Mouse (Mus musculus) liver, embryonic 13.5 days (tissue): ENCODE results near the gene Unc5cl. TPM values are rescaled to one million over a fixed set of nuclear protein-coding genes. Genes with fewer than 3 reads are reported as not detected.
A peak's percentile ranks its signal among the peaks of the same experiment; 100 is the strongest.

Source experiments
- ATAC-seq: fragments of 200-750 bp; cut with Nextera tagmentation; 2 replicates; pipeline ENCODE4 v1.8.0; 2017; ENCODE audit warnings: low read depth, mild to moderate bottlenecking, moderate number of reproducible peaks, moderate library complexity
- DNase-seq: peaks from one replicate; pipeline ENCODE4 v3.0.0; 2022
- H3K27ac ChIP-seq: fragments of 300-500 bp; sonication (generic); 2 replicates; pipeline ENCODE4 v1.5.1; 2015; ENCODE audit warnings: moderate library complexity, mild to moderate bottlenecking, inconsistent platforms
- H3K27me3 ChIP-seq: fragments of 300-500 bp; sonication (generic); 2 replicates; pipeline ENCODE4 v1.6.1; 2015; ENCODE audit warnings: mild to moderate bottlenecking, inconsistent platforms
- H3K36me3 ChIP-seq: fragments of 300-500 bp; sonication (generic); 2 replicates; pipeline ENCODE4 v1.6.1; 2015; ENCODE audit warnings: mild to moderate bottlenecking, inconsistent platforms
- H3K4me1 ChIP-seq: fragments of 300-500 bp; sonication (generic); replicated peaks from 2 replicates; pipeline ENCODE4 v1.6.1; 2015; ENCODE audit warnings: inconsistent platforms
- H3K4me2 ChIP-seq: fragments of 300-500 bp; sonication (generic); 2 replicates; pipeline ENCODE4 v1.6.1; 2015; ENCODE audit warnings: inconsistent platforms, mild to moderate bottlenecking, moderate library complexity
- H3K4me3 ChIP-seq: fragments of 300-500 bp; sonication (generic); replicated peaks from 2 replicates; pipeline ENCODE4 v1.5.1; 2015; ENCODE audit warnings: mild to moderate bottlenecking, inconsistent platforms
- H3K9ac ChIP-seq: fragments of 300-500 bp; sonication (generic); 2 replicates; pipeline ENCODE4 v1.6.1; 2015; ENCODE audit warnings: mild to moderate bottlenecking, inconsistent platforms
- H3K9me3 ChIP-seq: fragments of 300-500 bp; sonication (generic); replicated peaks from 2 replicates; pipeline ENCODE4 v1.6.1; 2016; ENCODE audit warnings: inconsistent platforms
- WGBS: fragments of 180-500 bp; shearing (Covaris S2); methylation state at CpG from one replicate; pipeline ENCODE4 v1.1.7; 2015; ENCODE audit not compliant: insufficient replicate concordance; 5-methylcytosine and 5-hydroxymethylcytosine counted together
- polyA plus RNA-seq: library from polyadenylated mRNA; unstranded; fragments of >200 nt; fragmentation: Nextera tagmentation; extraction: Ambion mirVana; gene quantifications from 2 replicates; pipeline ENCODE4 v1.2.1, GENCODE M21; 2015

Gene Unc5cl
- polyA plus RNA-seq, 1 experiment from 2014 or later = 3.5 TPM

DNA sequence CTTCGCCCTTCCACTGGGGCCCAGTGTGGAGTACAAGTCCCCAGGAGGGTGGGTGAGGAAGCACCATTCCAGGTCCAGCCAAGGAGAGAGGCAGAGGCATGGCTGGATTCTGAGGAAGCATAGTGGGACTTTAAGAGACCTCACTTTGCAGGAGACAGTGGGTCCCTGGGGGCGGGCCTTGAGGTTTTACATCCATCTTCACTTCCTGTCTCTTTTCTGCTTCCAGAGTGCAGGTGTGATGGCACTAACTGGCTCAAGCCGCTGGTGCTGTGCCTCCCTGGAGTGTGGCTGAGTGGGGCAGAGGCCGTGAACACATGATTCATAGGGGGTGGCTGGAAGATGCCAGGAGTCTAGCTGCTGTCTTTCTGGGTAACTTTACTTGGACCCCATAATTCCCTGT, 54.9 kb downstream of the Unc5cl start:
- H3K4me3 ChIP-seq = no peak overlapping the region
- no peaks in the 10 kb centered on the region for H3K27me3 ChIP-seq
- no peak overlapping the region for H3K4me2 ChIP-seq
- H3K27ac ChIP-seq = no peak overlapping the region
- WGBS = 57% methylated on average over 4 of the region's 4 CpGs
- no peaks in the 10 kb centered on the region for H3K36me3 ChIP-seq
- no peaks in the 10 kb centered on the region for H3K4me1 ChIP-seq
- H3K9me3 ChIP-seq = no peaks in the 10 kb centered on the region
- no peak overlapping the region for H3K9ac ChIP-seq
- ATAC-seq (no peak), DNase-seq (no peak)

GRCm38 (mm10) chr17:48512614-48513281, 58.0 kb downstream of the Unc5cl start:
- DNase-seq = no peak
- no peaks in the 10 kb centered on the region for H3K27me3 ChIP-seq
- ATAC-seq = no peak
- no peaks in the 10 kb centered on the region for H3K9me3 ChIP-seq
- no peak overlapping the region for H3K4me2 ChIP-seq
- WGBS = 46% methylated on average over 18 of the region's 18 CpGs
- H3K9ac ChIP-seq = no peak overlapping the region
- no peaks in the 10 kb centered on the region for H3K4me1 ChIP-seq
- H3K27ac ChIP-seq = no peak overlapping the region
- H3K4me3 ChIP-seq = no peak overlapping the region
- H3K36me3 ChIP-seq = no peaks in the 10 kb centered on the region

DNA sequence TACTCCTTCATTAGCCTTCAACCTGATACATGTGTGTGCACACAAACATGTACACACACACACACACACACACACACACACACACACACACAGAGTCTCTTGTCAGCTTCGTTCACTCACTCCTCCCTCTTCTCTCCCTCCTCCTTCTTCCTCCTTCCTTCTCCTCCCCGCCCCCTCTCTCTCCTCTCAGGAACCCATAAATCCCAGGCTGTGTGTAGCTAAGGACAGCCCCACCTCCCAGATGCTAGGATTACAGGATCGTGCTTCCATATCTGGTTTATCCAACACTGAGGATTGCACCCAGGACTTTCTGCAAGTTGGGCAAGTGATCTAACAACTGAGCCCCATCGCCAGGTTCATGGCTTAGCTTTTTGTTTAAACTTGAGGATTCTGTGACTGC, 59.9 kb downstream of the Unc5cl start:
- no peaks in the 10 kb centered on the region for H3K36me3 ChIP-seq
- no peak overlapping the region for H3K4me3 ChIP-seq
- WGBS = 41% methylated on average over 4 of the region's 4 CpGs
- H3K27ac ChIP-seq = no peak overlapping the region
- no peaks in the 10 kb centered on the region for H3K9me3 ChIP-seq
- no peaks in the 10 kb centered on the region for H3K4me1 ChIP-seq
- no peak for DNase-seq
- ATAC-seq = no peak
- no peak overlapping the region for H3K4me2 ChIP-seq
- H3K9ac ChIP-seq = no peak overlapping the region
- H3K27me3 ChIP-seq = no peaks in the 10 kb centered on the region

DNA sequence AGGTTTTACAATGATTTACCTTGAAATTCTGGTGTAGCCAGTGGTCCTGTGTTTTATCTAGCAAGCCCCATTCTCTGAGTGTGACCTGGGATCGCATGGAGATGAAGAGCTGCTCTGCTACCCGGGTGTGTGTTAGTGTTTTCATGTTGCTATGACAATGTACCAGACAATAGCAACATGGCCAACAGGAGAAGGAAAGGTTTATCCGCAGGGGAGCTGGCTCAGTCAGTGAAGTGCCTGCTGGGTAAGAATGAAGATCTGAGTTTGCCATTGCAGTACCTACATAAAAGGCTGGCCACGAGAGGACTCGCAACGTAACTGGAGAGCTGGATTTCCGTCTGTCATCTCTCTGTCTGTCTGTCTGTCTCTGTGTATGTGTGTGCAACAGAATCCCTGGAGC, 64.3 kb downstream of the Unc5cl start:
- DNase-seq = no peak
- H3K9me3 ChIP-seq = no peaks in the 10 kb centered on the region
- 70% methylated on average over 7 of the region's 7 CpGs for WGBS
- no peaks in the 10 kb centered on the region for H3K27me3 ChIP-seq
- no peak overlapping the region for H3K4me2 ChIP-seq
- no peak overlapping the region for H3K4me3 ChIP-seq
- no peaks in the 10 kb centered on the region for H3K36me3 ChIP-seq
- no peak overlapping the region for H3K27ac ChIP-seq
- no peak overlapping the region for H3K9ac ChIP-seq
- no peak for ATAC-seq
- H3K4me1 ChIP-seq = no peaks in the 10 kb centered on the region

DNA sequence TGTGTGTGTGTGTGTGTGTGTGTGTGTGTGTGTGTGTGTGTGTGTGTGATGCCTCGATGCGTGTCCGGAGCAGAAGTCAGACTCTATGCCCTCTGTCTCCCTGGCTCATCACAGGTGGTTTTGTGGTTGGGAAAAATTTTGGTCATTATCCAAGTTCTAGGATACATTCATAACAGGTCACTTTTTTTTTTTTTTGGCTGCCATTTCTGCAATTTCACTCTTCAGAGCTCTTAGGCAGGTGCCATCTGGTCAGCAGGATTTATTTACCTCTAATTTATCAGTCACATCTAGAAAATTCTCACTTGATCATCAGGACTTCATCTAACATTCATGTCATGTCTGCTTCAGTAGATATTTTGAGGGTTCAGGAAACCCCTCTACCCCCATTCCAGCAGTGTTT, 65.7 kb downstream of the Unc5cl start:
- H3K9me3 ChIP-seq = no peaks in the 10 kb centered on the region
- no peak overlapping the region for H3K4me3 ChIP-seq
- H3K27ac ChIP-seq = no peak overlapping the region
- H3K9ac ChIP-seq = no peak overlapping the region
- WGBS = 86% methylated on average over 3 of the region's 3 CpGs
- no peaks in the 10 kb centered on the region for H3K27me3 ChIP-seq
- ATAC-seq (no peak), DNase-seq (no peak)
- no peaks in the 10 kb centered on the region for H3K36me3 ChIP-seq
- no peaks in the 10 kb centered on the region for H3K4me1 ChIP-seq
- no peak overlapping the region for H3K4me2 ChIP-seq

DNA sequence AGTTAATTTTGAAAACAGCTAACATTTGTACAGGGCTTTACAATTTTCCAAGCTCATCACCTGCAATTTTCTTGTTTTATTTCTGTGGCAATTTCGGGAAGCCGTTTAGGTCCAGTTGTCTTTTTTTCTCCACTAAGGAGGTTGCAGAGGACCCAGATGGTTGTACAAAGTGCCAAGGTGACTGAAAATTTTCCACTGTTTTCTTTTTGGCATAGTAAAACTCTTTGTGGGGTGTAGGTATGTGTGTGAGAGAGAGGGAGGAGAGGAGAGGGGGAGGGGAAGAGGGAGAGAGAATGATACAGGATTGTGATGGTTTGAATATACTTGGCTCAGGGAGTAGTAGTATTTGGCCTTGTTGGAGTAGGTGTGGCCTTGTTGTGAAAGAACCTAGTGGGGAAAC, 68.4 kb downstream of the Unc5cl start:
- H3K4me3 ChIP-seq = no peak overlapping the region

DNA sequence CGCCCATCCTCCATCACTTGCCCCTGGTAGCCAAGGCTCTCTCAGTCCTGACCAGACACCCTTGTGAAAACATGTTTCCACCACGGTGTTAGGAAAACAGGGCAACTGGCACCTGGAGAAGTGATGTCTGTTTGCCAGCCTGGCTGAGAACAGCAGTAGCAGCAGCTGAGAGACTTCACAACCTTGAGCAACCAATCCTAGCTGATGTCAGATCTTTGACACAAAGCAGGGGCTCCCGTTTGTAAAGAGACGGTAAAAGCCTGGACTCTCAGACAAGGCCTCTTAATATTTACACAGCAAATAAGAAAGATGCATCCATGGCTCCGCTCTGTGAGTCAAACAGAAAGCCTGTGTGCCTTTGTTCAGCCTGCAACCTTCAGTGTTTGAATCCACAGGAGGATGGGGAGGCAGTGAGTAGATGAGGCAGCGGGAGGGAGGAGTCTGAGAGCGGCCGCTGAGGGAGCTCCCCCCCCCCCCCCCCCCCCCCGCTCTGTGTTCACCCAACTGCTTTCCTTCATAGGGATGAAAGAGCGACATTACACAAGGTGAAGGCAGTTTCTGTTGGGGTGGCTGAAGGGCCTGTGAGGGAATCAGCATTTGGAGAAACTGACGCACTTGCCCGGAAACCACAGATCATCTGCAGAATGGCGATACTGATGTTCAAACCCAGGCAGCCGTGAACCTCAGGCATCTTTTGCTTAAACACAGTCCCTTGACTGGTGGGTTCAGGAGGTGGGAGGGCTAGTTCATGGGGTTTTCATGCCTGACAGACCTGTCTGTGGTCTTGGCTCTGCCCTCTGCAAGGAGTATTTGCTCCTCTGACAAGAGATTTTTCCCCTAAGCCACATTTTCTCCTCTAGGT, 79.4 kb downstream of the Unc5cl start:
- H3K36me3 ChIP-seq = no peaks in the 10 kb centered on the region
- ATAC-seq (no peak), DNase-seq (no peak)
- no peaks in the 10 kb centered on the region for H3K9me3 ChIP-seq
- H3K9ac ChIP-seq = no peak overlapping the region
- H3K27me3 ChIP-seq = no peaks in the 10 kb centered on the region; the same call in 1 of the 2 replicates
- no peak overlapping the region for H3K4me2 ChIP-seq
- no peak overlapping the region for H3K4me3 ChIP-seq
- H3K4me1 ChIP-seq = peaks cover 8% of the 10 kb centered on the region; the same call in 1 of the 2 replicates
- no peak overlapping the region for H3K27ac ChIP-seq
- 26% methylated on average over 14 of the region's 14 CpGs for WGBS

More for the DNA sequence above, 68.4 kb downstream of the Unc5cl start:
- Histone ChIP-seq H3K9me3 (no peaks in the 10 kb centered on the region), H3K4me1 (no peaks in the 10 kb centered on the region), H3K36me3 (no peaks in the 10 kb centered on the region), H3K4me2 (no peak overlapping the region), H3K27me3 (no peaks in the 10 kb centered on the region), H3K27ac (no peak overlapping the region), H3K9ac (no peak overlapping the region)
- ATAC-seq = no peak
- WGBS = 80% methylated on average over 2 of the region's 2 CpGs
- no peak for DNase-seq

- Histone ChIP-seq H3K27me3 (no peaks in the 10 kb centered on the region; the same call in 1 of the 2 replicates), H3K4me2 (no peak overlapping the region), H3K27ac (no peak overlapping the region), H3K4me1 (peaks cover 8% of the 10 kb centered on the region; the same call in 1 of the 2 replicates), H3K9me3 (no peaks in the 10 kb centered on the region), H3K9ac (no peak overlapping the region), H3K4me3 (no peak overlapping the region), H3K36me3 (no peaks in the 10 kb centered on the region)
- DNase-seq (peak; percentile 23), ATAC-seq (no peak)
- WGBS = 68% methylated on average over 5 of the region's 5 CpGs
These were observed 83.6 kb downstream of the Unc5cl start for GRCm38 (mm10) chr17:48538328-48538727.

DNA sequence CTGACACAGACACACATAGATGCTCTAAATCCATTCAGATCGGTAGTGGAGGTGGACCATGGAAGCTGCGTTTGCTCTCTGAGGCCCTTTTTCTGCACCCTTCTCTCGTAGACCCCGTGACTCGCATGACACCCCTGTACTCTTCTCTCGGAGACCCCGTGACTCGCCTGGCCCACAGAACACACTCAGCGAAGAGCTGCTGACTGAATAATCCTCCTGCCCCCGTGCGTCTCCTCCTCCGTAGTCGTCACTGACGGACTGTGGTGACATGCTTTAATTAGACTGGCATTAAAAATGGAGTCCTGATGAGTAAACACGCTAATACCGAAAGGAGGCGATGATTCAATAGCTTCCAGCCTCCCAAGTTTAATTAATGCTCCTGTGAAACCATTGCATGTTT, 84.6 kb downstream of the Unc5cl start:
- H3K27ac ChIP-seq = no peak overlapping the region
- H3K27me3 ChIP-seq = no peaks in the 10 kb centered on the region; the same call in 1 of the 2 replicates
- no peak overlapping the region for H3K9ac ChIP-seq
- no peak overlapping the region for H3K4me2 ChIP-seq
- no peak overlapping the region for H3K4me3 ChIP-seq
- 0 out of 2 replicates have a peak, but pooled peaks cover 2% of the 10 kb centered on the region for H3K4me1 ChIP-seq
- H3K36me3 ChIP-seq = no peaks in the 10 kb centered on the region
- no peaks in the 10 kb centered on the region for H3K9me3 ChIP-seq
- no peak for DNase-seq
- 78% methylated on average over 17 of the region's 17 CpGs for WGBS
- no peak for ATAC-seq

- Histone ChIP-seq H3K9ac (no peak overlapping the region), H3K36me3 (no peaks in the 10 kb centered on the region), H3K27ac (no peak overlapping the region), H3K27me3 (no peaks in the 10 kb centered on the region), H3K4me3 (no peak overlapping the region), H3K4me2 (no peak overlapping the region), H3K4me1 (no peaks in the 10 kb centered on the region), H3K9me3 (no peaks in the 10 kb centered on the region)
- WGBS = 74% methylated on average over 11 of the region's 11 CpGs
- ATAC-seq (no peak), DNase-seq (no peak)
These were observed 88.0 kb downstream of the Unc5cl start for GRCm38 (mm10) chr17:48542733-48543132.

DNA sequence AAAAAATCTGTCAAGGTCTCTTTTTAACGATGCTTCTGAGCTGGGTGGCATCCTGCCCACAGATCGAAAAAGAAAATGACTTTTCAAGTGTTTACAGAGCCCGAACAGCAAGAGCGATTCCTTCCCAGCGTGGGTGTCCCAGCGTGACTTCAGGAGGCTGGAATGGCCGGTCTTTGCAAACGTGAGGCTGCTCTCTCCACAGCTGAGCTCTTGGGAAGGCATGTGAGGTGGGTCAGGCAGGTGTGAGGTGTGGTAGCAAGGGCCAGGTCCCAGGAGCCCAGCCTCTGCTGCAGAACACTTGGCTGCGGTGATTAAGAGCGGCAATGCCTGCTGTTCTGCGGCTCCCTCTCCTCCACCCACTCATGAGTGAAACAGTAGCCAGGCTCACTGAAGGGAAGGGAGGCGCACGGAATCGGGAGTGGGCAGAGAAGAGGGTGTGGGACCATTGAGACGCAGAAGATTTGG, 88.6 kb downstream of the Unc5cl start:
- no peak for DNase-seq
- no peak overlapping the region for H3K27ac ChIP-seq

More for the DNA sequence above, 88.6 kb downstream of the Unc5cl start:
- no peaks in the 10 kb centered on the region for H3K9me3 ChIP-seq
- 61% methylated on average over 15 of the region's 15 CpGs for WGBS
- no peak for ATAC-seq
- H3K36me3 ChIP-seq = no peaks in the 10 kb centered on the region
- no peak overlapping the region for H3K4me3 ChIP-seq
- H3K9ac ChIP-seq = no peak overlapping the region
- no peaks in the 10 kb centered on the region for H3K27me3 ChIP-seq
- H3K4me2 ChIP-seq = no peak overlapping the region
- no peaks in the 10 kb centered on the region for H3K4me1 ChIP-seq
